Mouse (Mus musculus) midbrain, postnatal 0 days (tissue): Measurements from ENCODE around the gene Rpl11. TPM values are rescaled to one million over a fixed set of nuclear protein-coding genes. Genes with fewer than 3 reads are reported as not detected.
"Not testable (repeated sequence)": the region's sequence is repeated elsewhere in the genome, so short reads cannot be mapped to it uniquely, and the experiment has no call there.

Experiments
- ATAC-seq: fragments of 200-750 bp; cut with Nextera tagmentation; 2 replicates; pipeline ENCODE4 v1.8.0; 2017; ENCODE audit warnings: moderate number of reproducible peaks, mild to moderate bottlenecking, moderate TSS enrichment, moderate library complexity; ENCODE audit not compliant: low FRiP score
- DNase-seq: peaks from one replicate; pipeline ENCODE4 v3.0.0-alpha.2; 2015; ENCODE audit warnings: low spot score
- H3K27ac ChIP-seq: fragments of 300-500 bp; sonication (generic); 2 replicates; pipeline ENCODE4 v1.5.1; 2014; ENCODE audit warnings: low read depth, mild to moderate bottlenecking, low read length, mixed read lengths
- H3K27me3 ChIP-seq: fragments of 300-500 bp; sonication (generic); 2 replicates; pipeline ENCODE4 v1.6.1; 2014; ENCODE audit warnings: low read length, control low read depth, mixed read lengths; ENCODE audit not compliant: insufficient read depth
- H3K36me3 ChIP-seq: fragments of 300-500 bp; sonication (generic); 2 replicates; pipeline ENCODE4 v1.6.1; 2014; ENCODE audit warnings: low read length, control low read depth, mixed read lengths; ENCODE audit not compliant: insufficient read depth
- H3K4me1 ChIP-seq: fragments of 300-500 bp; sonication (generic); 2 replicates; pipeline ENCODE4 v1.6.1; 2014; ENCODE audit warnings: mild to moderate bottlenecking, control low read depth, antibody characterized with exemption, low read length, mixed read lengths; ENCODE audit not compliant: insufficient read depth
- H3K4me2 ChIP-seq: fragments of 300-500 bp; sonication (generic); 2 replicates; pipeline ENCODE4 v1.6.1; 2014; ENCODE audit warnings: low read depth, mild to moderate bottlenecking, low read length, mixed read lengths; ENCODE audit not compliant: poor library complexity, severe bottlenecking
- H3K4me3 ChIP-seq: fragments of 300-500 bp; sonication (generic); 2 replicates; pipeline ENCODE4 v1.5.1; 2014; ENCODE audit warnings: low read depth, mild to moderate bottlenecking, low read length, moderate library complexity
- H3K9ac ChIP-seq: fragments of 300-500 bp; sonication (generic); replicated peaks from 2 replicates; pipeline ENCODE4 v1.6.1; 2014; ENCODE audit warnings: mild to moderate bottlenecking, low read length, moderate library complexity, mixed read lengths; ENCODE audit not compliant: poor library complexity, severe bottlenecking
- H3K9me3 ChIP-seq: fragments of 300-500 bp; sonication (generic); 2 replicates; pipeline ENCODE4 v1.6.1; 2016; ENCODE audit warnings: low read length, control low read depth
- CTCF ChIP-seq: IDR thresholded peaks from 2 replicates; pipeline ENCODE4 v1.5.1; 2016; ENCODE audit warnings: antibody characterized with exemption, mild to moderate bottlenecking
- WGBS: fragments of 180-500 bp; shearing (Covaris S2); extraction: QIAGEN DNeasy Blood & Tissue Kit; methylation state at CpG from one replicate; pipeline ENCODE4 v1.1.7; 2014; 5-methylcytosine and 5-hydroxymethylcytosine counted together
- polyA plus RNA-seq: library from polyadenylated mRNA; unstranded; fragments of >200 nt; fragmentation: Nextera tagmentation; extraction: Ambion mirVana; gene quantifications from 2 replicates; pipeline ENCODE4 v1.2.1, GENCODE M21; 2015
- total RNA-seq: library from RNA; depleted of rRNA; stranded (reverse); fragments of >200 nt; gene quantifications from 2 replicates; pipeline ENCODE4 v1.2.3, GENCODE M21; 2014

Rpl11 gene
- total and polyA plus RNA-seq, 2 experiments from 2014 or later, result 273 to 601 TPM

GRCm38 (mm10) chr4:136076776-136077538, 23.7 kb upstream of the Rpl11 start:
- no peak for ATAC-seq
- WGBS, result 74% methylated on average over 15 of the region's 15 CpGs
- H3K9me3 ChIP-seq, result no peaks in the 10 kb centered on the region

DNA sequence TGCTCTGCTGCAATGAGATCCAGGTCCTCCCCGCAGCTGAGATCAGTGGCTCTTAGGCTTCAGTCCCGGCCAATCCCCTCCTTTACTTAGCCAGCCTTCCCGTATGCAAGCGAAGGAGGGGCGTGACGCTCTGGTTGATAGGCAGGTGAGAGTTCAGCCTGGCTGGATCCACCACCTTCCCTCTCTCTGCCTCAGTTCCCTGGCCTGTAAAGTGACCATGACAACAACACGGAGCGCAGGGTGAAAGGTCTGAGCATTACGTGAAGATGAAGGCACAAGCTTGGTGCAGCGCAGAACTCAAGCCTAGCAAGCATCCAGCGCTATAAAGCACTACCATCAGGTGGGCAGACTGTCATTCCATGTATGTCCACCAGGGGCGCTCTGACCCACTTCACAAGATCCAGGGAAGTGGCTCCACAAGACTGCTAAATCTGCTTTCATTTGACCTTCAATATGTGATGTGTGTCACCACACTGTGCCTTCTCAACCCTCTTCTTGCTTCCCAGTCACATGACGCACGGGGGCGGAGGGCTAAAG, 18.0 kb upstream of the Rpl11 start:
- 3% methylated on average over 15 of the region's 15 CpGs for WGBS
- no peak overlapping the region for H3K9ac ChIP-seq
- ATAC-seq, result peak; percentile 58
- H3K9me3 ChIP-seq, result no peaks in the 10 kb centered on the region
- H3K27ac ChIP-seq, result no peak overlapping the region
- TF ChIP-seq CTCF, result peak; percentile 96
- H3K4me2 ChIP-seq, result 0 out of 2 replicates have a peak overlapping the region, but pooled peaks have one; percentile 1
- H3K4me1 ChIP-seq, result no peaks in the 10 kb centered on the region
- H3K36me3 ChIP-seq, result no peaks in the 10 kb centered on the region
- peak; percentile 86 for DNase-seq
- H3K4me3 ChIP-seq, result no peak overlapping the region
- no peaks in the 10 kb centered on the region for H3K27me3 ChIP-seq

More at GRCm38 (mm10) chr4:136076776-136077538, 23.7 kb upstream of the Rpl11 start:
- no peak for TF ChIP-seq CTCF
- H3K27ac ChIP-seq, result no peak overlapping the region
- peaks cover 15% of the 10 kb centered on the region for H3K27me3 ChIP-seq
- H3K9ac ChIP-seq, result no peak overlapping the region
- no peaks in the 10 kb centered on the region; the same call in 1 of the 2 replicates for H3K4me1 ChIP-seq
- no peak for DNase-seq
- H3K4me3 ChIP-seq, result no peak overlapping the region
- no peak overlapping the region for H3K4me2 ChIP-seq
- no peaks in the 10 kb centered on the region for H3K36me3 ChIP-seq

DNA sequence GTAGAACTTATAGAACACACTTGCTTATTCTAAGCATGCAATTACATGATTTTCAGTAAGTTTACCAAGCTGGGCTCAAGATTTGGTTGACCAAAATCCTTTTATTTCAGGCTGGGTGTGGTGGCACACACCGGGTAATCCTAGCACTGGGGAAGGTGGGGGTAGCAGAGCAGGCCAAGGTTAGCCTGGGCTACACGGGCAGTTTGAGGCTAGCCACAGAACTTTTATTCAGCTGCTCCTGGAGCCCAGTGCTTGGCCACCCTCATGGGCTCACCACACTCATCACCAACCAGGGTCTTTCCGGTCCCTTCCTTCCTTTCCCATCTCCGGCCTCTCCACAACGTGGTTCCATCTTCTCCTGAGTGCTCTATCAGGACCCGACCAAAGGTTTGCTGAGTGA, 17.4 kb upstream of the Rpl11 start:
- 55% methylated on average over 6 of the region's 6 CpGs for WGBS

GRCm38 (mm10) chr4:136069954-136070353, 16.7 kb upstream of the Rpl11 start:
- no peaks in the 10 kb centered on the region for H3K36me3 ChIP-seq
- no peak overlapping the region for H3K4me2 ChIP-seq
- DNase-seq, result peak; percentile 78
- no peaks in the 10 kb centered on the region for H3K27me3 ChIP-seq
- no peak overlapping the region for H3K9ac ChIP-seq
- peak; percentile 93 for TF ChIP-seq CTCF
- H3K4me1 ChIP-seq, result no peaks in the 10 kb centered on the region
- 4% methylated on average over 18 of the region's 18 CpGs for WGBS
- no peak for ATAC-seq
- no peaks in the 10 kb centered on the region for H3K9me3 ChIP-seq
- H3K27ac ChIP-seq, result no peak overlapping the region
- no peak overlapping the region for H3K4me3 ChIP-seq

More for the DNA sequence above, 17.4 kb upstream of the Rpl11 start:
- Histone ChIP-seq H3K4me1 (no peaks in the 10 kb centered on the region), H3K36me3 (no peaks in the 10 kb centered on the region), H3K9ac (no peak overlapping the region), H3K27ac (no peak overlapping the region), H3K27me3 (no peaks in the 10 kb centered on the region), H3K4me2 (no peak overlapping the region), H3K4me3 (no peak overlapping the region), H3K9me3 (no peaks in the 10 kb centered on the region)
- DNase-seq, result no peak
- TF ChIP-seq CTCF, result no peak
- no peak for ATAC-seq

DNA sequence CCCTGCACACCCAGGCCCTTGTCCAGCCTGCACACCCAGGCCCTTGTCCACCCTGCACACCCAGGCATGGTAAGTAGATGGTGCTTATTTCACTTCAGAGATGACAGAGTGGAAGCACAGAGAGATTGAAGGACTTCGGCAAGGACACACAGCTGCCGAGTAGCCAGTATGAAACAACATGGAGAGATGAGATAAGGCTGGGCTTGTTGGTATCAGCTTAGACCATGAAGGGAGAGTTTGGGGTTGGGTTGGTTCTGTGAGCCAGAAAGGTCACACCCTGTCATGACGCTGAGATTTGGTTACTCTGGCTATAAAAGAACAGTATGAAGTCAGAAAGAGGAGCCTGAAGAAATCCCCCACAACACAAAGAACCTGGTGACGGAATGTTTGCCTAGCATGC, 16.1 kb upstream of the Rpl11 start:
- H3K9me3 ChIP-seq, result no peaks in the 10 kb centered on the region
- no peak for TF ChIP-seq CTCF
- no peaks in the 10 kb centered on the region for H3K36me3 ChIP-seq
- no peak overlapping the region for H3K4me2 ChIP-seq
- ATAC-seq (no peak), DNase-seq (no peak)
- no peaks in the 10 kb centered on the region for H3K27me3 ChIP-seq
- no peaks in the 10 kb centered on the region for H3K4me1 ChIP-seq
- 71% methylated on average over 4 of the region's 4 CpGs for WGBS
- H3K9ac ChIP-seq, result no peak overlapping the region
- no peak overlapping the region for H3K4me3 ChIP-seq
- H3K27ac ChIP-seq, result no peak overlapping the region

DNA sequence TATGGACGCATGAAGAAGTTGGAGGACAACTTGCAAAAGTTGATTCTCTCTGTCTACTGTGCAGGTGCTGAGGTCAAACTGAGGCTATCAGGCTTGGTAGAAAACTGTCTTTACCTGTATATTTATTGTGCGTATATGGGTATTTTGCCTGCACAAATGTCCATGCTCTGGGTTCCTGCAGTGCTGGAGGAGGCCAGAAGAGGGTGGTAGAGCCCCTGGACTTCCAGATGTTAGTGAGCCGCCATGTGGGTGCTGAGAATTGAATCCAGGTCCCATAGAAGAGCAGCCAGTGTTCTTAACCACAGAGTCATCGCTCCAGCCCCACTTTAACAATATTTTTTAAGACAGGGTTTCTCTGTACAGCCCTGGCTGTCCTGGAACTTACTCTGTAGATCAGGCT, 9.9 kb upstream of the Rpl11 start:
- no peak overlapping the region for H3K4me2 ChIP-seq
- no peak overlapping the region for H3K9ac ChIP-seq
- no peak for DNase-seq
- 94% methylated on average over 4 of the region's 4 CpGs for WGBS
- no peaks in the 10 kb centered on the region for H3K27me3 ChIP-seq
- TF ChIP-seq CTCF, result no peak
- no peak overlapping the region for H3K4me3 ChIP-seq
- no peaks in the 10 kb centered on the region for H3K9me3 ChIP-seq
- no peak overlapping the region for H3K27ac ChIP-seq
- no peaks in the 10 kb centered on the region for H3K4me1 ChIP-seq
- ATAC-seq, result no peak
- H3K36me3 ChIP-seq, result no peaks in the 10 kb centered on the region

- 50% methylated on average over 8 of the region's 9 CpGs for WGBS
- H3K36me3 ChIP-seq, result not testable (repeated sequence)
These were observed 6.7 kb upstream of the Rpl11 start for GRCm38 (mm10) chr4:136059800-136060488.

More at GRCm38 (mm10) chr4:136059800-136060488, 6.7 kb upstream of the Rpl11 start:
- H3K27me3 ChIP-seq, ATAC-seq, H3K9me3 ChIP-seq, H3K4me3 ChIP-seq, DNase-seq, H3K4me2 ChIP-seq, H3K27ac ChIP-seq, H3K4me1 ChIP-seq, H3K9ac ChIP-seq: not testable (repeated sequence)
